Mouse (Mus musculus) forebrain, embryonic 14.5 days (tissue): Measurements from ENCODE around the gene Tmprss6. TPM values are rescaled to one million over a fixed set of nuclear protein-coding genes. Genes with fewer than 3 reads are reported as not detected.
A peak's percentile ranks its signal among the peaks of the same experiment; 100 is the strongest.

Experiments
- ATAC-seq: fragments of 200-750 bp; cut with Nextera tagmentation; 2 replicates; pipeline ENCODE4 v1.8.0; 2017; ENCODE audit warnings: mild to moderate bottlenecking, moderate library complexity
- DNase-seq: peaks from one replicate; pipeline ENCODE4 v3.0.0-alpha.2; 2015; ENCODE audit warnings: low spot score
- H3K27ac ChIP-seq: fragments of 300-500 bp; sonication (generic); 2 replicates; pipeline ENCODE4 v1.5.1; 2014; ENCODE audit warnings: low read depth, mild to moderate bottlenecking, control low read depth, low read length, moderate library complexity
- H3K27me3 ChIP-seq: fragments of 300-500 bp; sonication (generic); replicated peaks from 2 replicates; pipeline ENCODE4 v1.6.1; 2014; ENCODE audit warnings: low read length, control low read depth, mixed read lengths; ENCODE audit not compliant: control insufficient read depth, insufficient read depth
- H3K36me3 ChIP-seq: fragments of 300-500 bp; sonication (generic); 2 replicates; pipeline ENCODE4 v1.6.1; 2014; ENCODE audit warnings: low read length, control low read depth; ENCODE audit not compliant: control insufficient read depth, insufficient read depth
- H3K4me1 ChIP-seq: fragments of 300-500 bp; sonication (generic); 2 replicates; pipeline ENCODE4 v1.6.1; 2014; ENCODE audit warnings: antibody characterized with exemption, low read length, control low read depth; ENCODE audit not compliant: control insufficient read depth, insufficient read depth
- H3K4me2 ChIP-seq: fragments of 300-500 bp; sonication (generic); 2 replicates; pipeline ENCODE4 v1.6.1; 2014; ENCODE audit warnings: mild to moderate bottlenecking, control low read depth, low read length
- H3K4me3 ChIP-seq: fragments of 300-500 bp; sonication (generic); 2 replicates; pipeline ENCODE4 v1.5.1; 2014; ENCODE audit warnings: low read depth, low read length, control low read depth
- H3K9ac ChIP-seq: fragments of 300-500 bp; sonication (generic); 2 replicates; pipeline ENCODE4 v1.6.1; 2014; ENCODE audit warnings: mild to moderate bottlenecking, low read length, control low read depth, moderate library complexity
- H3K9me3 ChIP-seq: fragments of 300-500 bp; sonication (generic); replicated peaks from 2 replicates; pipeline ENCODE4 v1.6.1; 2016; ENCODE audit warnings: low read length, control low read depth, mixed read lengths; ENCODE audit not compliant: control insufficient read depth
- WGBS: fragments of 180-500 bp; shearing (Covaris S2); extraction: QIAGEN DNeasy Blood & Tissue Kit; methylation state at CpG from one replicate; pipeline ENCODE4 v1.1.7; 2014; 5-methylcytosine and 5-hydroxymethylcytosine counted together
- polyA plus RNA-seq: library from polyadenylated mRNA; unstranded; fragments of >200 nt; fragmentation: Nextera tagmentation; extraction: Ambion mirVana; gene quantifications from 2 replicates; pipeline ENCODE4 v1.2.1, GENCODE M21; 2014

The Tmprss6 gene
- polyA plus RNA-seq, 1 experiment from 2014 or later, result 0.20 TPM

- no peaks in the 10 kb centered on the region for H3K9me3 ChIP-seq
- H3K9ac ChIP-seq, result no peak overlapping the region
- 0 out of 2 replicates have a peak, but pooled peaks cover 3% of the 10 kb centered on the region for H3K36me3 ChIP-seq
- DNase-seq (no peak), ATAC-seq (no peak)
- 90% methylated on average over 14 of the region's 14 CpGs for WGBS
- peaks cover 20% of the 10 kb centered on the region for H3K27me3 ChIP-seq
- peaks cover 3% of the 10 kb centered on the region; the same call in 1 of the 2 replicates for H3K4me1 ChIP-seq
- no peak overlapping the region for H3K4me2 ChIP-seq
- no peak overlapping the region for H3K27ac ChIP-seq
- H3K4me3 ChIP-seq, result no peak overlapping the region
These were observed 55.2 kb downstream of the Tmprss6 start for GRCm38 (mm10) chr15:78413083-78413718.

GRCm38 (mm10) chr15:78409570-78410052 is 58.8 kb downstream of the Tmprss6 start:
- H3K36me3 ChIP-seq, result 0 out of 2 replicates have a peak, but pooled peaks cover 3% of the 10 kb centered on the region
- peaks cover 23% of the 10 kb centered on the region for H3K27me3 ChIP-seq
- H3K4me1 ChIP-seq, result peaks cover 14% of the 10 kb centered on the region
- ATAC-seq (no peak), DNase-seq (no peak)
- H3K9me3 ChIP-seq, result no peaks in the 10 kb centered on the region
- peak overlapping the region; percentile 14; the same call in 1 of the 2 replicates for H3K4me3 ChIP-seq
- no peak overlapping the region for H3K27ac ChIP-seq
- 11% methylated on average over 12 of the region's 12 CpGs for WGBS
- H3K4me2 ChIP-seq, result peak overlapping the region; percentile 44
- peak overlapping the region; percentile 40; the same call in 1 of the 2 replicates for H3K9ac ChIP-seq

GRCm38 (mm10) chr15:78406293-78406934 is 62.0 kb downstream of the Tmprss6 start, which contains the start of gene Mpst:
TSS of gene Mpst (plus strand) at chr15:78406416.
- peaks cover 23% of the 10 kb centered on the region for H3K27me3 ChIP-seq
- peak within 1 kb of the TSS; percentile 82 for H3K9ac ChIP-seq
- peaks cover 25% of the 10 kb centered on the region for H3K4me1 ChIP-seq
- no peaks in the 10 kb centered on the region for H3K9me3 ChIP-seq
- peak within 1 kb of the TSS; percentile 57 for H3K4me3 ChIP-seq
- ATAC-seq (peak; percentile 90), DNase-seq (peak; percentile 92)
- no peaks in the 10 kb centered on the region for H3K36me3 ChIP-seq
- WGBS, result under 1% methylated on average over 40 of the region's 40 CpGs
- H3K27ac ChIP-seq, result peak within 1 kb of the TSS; percentile 95
- H3K4me2 ChIP-seq, result peak within 1 kb of the TSS; percentile 94

- Histone ChIP-seq H3K4me1 (peaks cover 25% of the 10 kb centered on the region), H3K4me3 (peak within 1 kb of the TSS; percentile 57)
- ATAC-seq, result peak; percentile 79
These were observed 62.8 kb downstream of the Tmprss6 start, which contains the start of gene Tst for GRCm38 (mm10) chr15:78405517-78406211. TSS of gene Tst (minus strand) at chr15:78405907.

GRCm38 (mm10) chr15:78405098-78405497 is 63.3 kb downstream of the Tmprss6 start:
- H3K4me1 ChIP-seq, result peaks cover 25% of the 10 kb centered on the region

More at GRCm38 (mm10) chr15:78405517-78406211, 62.8 kb downstream of the Tmprss6 start, which contains the start of gene Tst:
- peaks cover 23% of the 10 kb centered on the region for H3K27me3 ChIP-seq
- peak within 1 kb of the TSS; percentile 82 for H3K9ac ChIP-seq
- 1% methylated on average over 34 of the region's 34 CpGs for WGBS
- peak within 1 kb of the TSS; percentile 95 for H3K27ac ChIP-seq
- H3K4me2 ChIP-seq, result peak within 1 kb of the TSS; percentile 94
- no peaks in the 10 kb centered on the region for H3K9me3 ChIP-seq
- no peaks in the 10 kb centered on the region for H3K36me3 ChIP-seq
- peak; percentile 97 for DNase-seq

GRCm38 (mm10) chr15:78403896-78404295 is 64.5 kb downstream of the Tmprss6 start:
- H3K9me3 ChIP-seq, result no peaks in the 10 kb centered on the region
- peaks cover 22% of the 10 kb centered on the region for H3K4me1 ChIP-seq
- WGBS, result 21% methylated on average over 1 of the region's 1 CpGs
- no peak overlapping the region for H3K4me3 ChIP-seq
- H3K27me3 ChIP-seq, result peaks cover 8% of the 10 kb centered on the region; the same call in 1 of the 2 replicates
- no peak overlapping the region for H3K27ac ChIP-seq
- H3K36me3 ChIP-seq, result no peaks in the 10 kb centered on the region
- ATAC-seq (no peak), DNase-seq (peak; percentile 68)
- H3K9ac ChIP-seq, result no peak overlapping the region
- no peak overlapping the region for H3K4me2 ChIP-seq

More at GRCm38 (mm10) chr15:78405098-78405497, 63.3 kb downstream of the Tmprss6 start:
- ATAC-seq (no peak), DNase-seq (no peak)
- Histone ChIP-seq H3K27me3 (peaks cover 20% of the 10 kb centered on the region), H3K9me3 (no peaks in the 10 kb centered on the region), H3K4me3 (peak overlapping the region; percentile 57), H3K36me3 (no peaks in the 10 kb centered on the region), H3K27ac (0 out of 2 replicates have a peak overlapping the region, but pooled peaks have one; percentile 95), H3K9ac (peak overlapping the region; percentile 82), H3K4me2 (peak overlapping the region; percentile 94)
- WGBS, result 52% methylated on average over 11 of the region's 11 CpGs

GRCm38 (mm10) chr15:78403301-78403741 is 65.1 kb downstream of the Tmprss6 start:
- Histone ChIP-seq H3K27me3 (peaks cover 3% of the 10 kb centered on the region; the same call in 1 of the 2 replicates), H3K4me1 (peaks cover 22% of the 10 kb centered on the region), H3K27ac (no peak overlapping the region), H3K9ac (no peak overlapping the region), H3K4me2 (no peak overlapping the region), H3K36me3 (no peaks in the 10 kb centered on the region), H3K9me3 (no peaks in the 10 kb centered on the region), H3K4me3 (no peak overlapping the region)
- DNase-seq (no peak), ATAC-seq (no peak)
- 59% methylated on average over 3 of the region's 3 CpGs for WGBS

- no peak for ATAC-seq
- H3K4me1 ChIP-seq, result peaks cover 18% of the 10 kb centered on the region
These were observed 66.0 kb downstream of the Tmprss6 start for GRCm38 (mm10) chr15:78402423-78402822.

More at GRCm38 (mm10) chr15:78402423-78402822, 66.0 kb downstream of the Tmprss6 start:
- H3K27me3 ChIP-seq, result 0 out of 2 replicates have a peak, but pooled peaks cover 3% of the 10 kb centered on the region
- no peak overlapping the region for H3K9ac ChIP-seq
- no peak overlapping the region for H3K4me3 ChIP-seq
- no peak overlapping the region for H3K27ac ChIP-seq
- no peak for DNase-seq
- no peak overlapping the region for H3K4me2 ChIP-seq
- no peaks in the 10 kb centered on the region for H3K36me3 ChIP-seq
- WGBS, result 70% methylated on average over 7 of the region's 7 CpGs
- no peaks in the 10 kb centered on the region for H3K9me3 ChIP-seq
